Mouse (Mus musculus) Patski (cell line): ENCODE results near the gene Rps6kc1. TPM values are rescaled to one million over a fixed set of nuclear protein-coding genes. Genes with fewer than 3 reads are reported as not detected.

Experiments
- ATAC-seq: fragments of 100-300 bp; one replicate; pipeline ENCODE4 v1.8.0; 2021
- CTCF ChIA-PET: fragments of 350-600 bp; sonication (Branson Sonifier 250); formaldehyde crosslinking; loops from one replicate; lab custom pipeline; 2022; ENCODE audit warnings: inconsistent platforms; lab: Charles Lee
- POLR2A ChIA-PET: fragments of 350-600 bp; sonication (Branson Sonifier 250); formaldehyde crosslinking; loops from one replicate; lab custom pipeline; 2022; ENCODE audit warnings: antibody characterized with exemption, inconsistent platforms; lab: Charles Lee
- DNase-seq: peaks from one replicate; pipeline ENCODE4 v3.0.0-alpha.2; 2011; ENCODE audit warnings: low read depth, low spot score
- H3K27me3 ChIP-seq: fragments of 371-371 bp; one replicate; pipeline ENCODE4 v1.5.1; 2021
- CTCF ChIP-seq: fragments of 100-300 bp; IDR thresholded peaks from one replicate; pipeline ENCODE4 v1.5.1; 2021
- in situ Hi-C: fragments of 300-500 bp; cut with MboI; formaldehyde crosslinking; loops from 3 replicates; pipeline ENCODE4 v1.11.1; 2018; ENCODE audit warnings: low pct_unique_long_range_greater_than_20kb, mixed read lengths
- polyA plus RNA-seq: library from polyadenylated mRNA; unstranded; gene quantifications from one replicate; pipeline ENCODE4 v1.2.3, GENCODE M21; 2021

The Rps6kc1 gene
- polyA plus RNA-seq, 1 experiment from 2014 or later: 16.5 TPM

DNA sequence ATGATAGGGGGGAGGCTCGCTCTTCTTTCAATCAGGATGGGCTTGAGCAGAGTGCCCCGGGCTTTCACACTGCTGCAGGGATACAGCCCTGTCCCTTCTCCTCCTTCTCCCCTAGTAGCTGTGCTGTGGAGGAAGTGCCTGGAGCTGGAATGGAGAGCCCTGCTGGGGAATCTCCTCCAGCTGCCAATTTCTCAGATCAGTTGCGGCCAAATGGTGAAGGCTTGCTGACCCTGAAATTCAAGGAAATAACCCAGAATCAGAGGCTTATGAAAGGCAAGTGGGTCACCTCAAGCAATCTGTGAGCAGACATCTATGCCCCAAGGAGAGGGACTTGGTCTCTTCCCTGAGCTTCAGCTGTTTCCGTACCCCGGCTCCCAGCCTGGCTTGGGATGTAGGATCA lies 170.1 kb downstream of the Rps6kc1 start:
- ChIA-PET CTCF (no interaction called here), POLR2A (no interaction called here)
- peaks cover 33% of the 10 kb centered on the region for H3K27me3 ChIP-seq
- ATAC-seq (no peak), DNase-seq (no peak)
- in situ Hi-C loops: no loop called here
- TF ChIP-seq CTCF: no peak

- ATAC-seq: no peak
- in situ Hi-C loops: no loop called here
- POLR2A ChIA-PET: no interaction called here
- CTCF ChIA-PET: no interaction called here
- DNase-seq: no peak
- H3K27me3 ChIP-seq: peaks cover 36% of the 10 kb centered on the region
- no peak for TF ChIP-seq CTCF
Observed at GRCm38 (mm10) chr1:190732803-190733202, 178.8 kb downstream of the Rps6kc1 start.

DNA sequence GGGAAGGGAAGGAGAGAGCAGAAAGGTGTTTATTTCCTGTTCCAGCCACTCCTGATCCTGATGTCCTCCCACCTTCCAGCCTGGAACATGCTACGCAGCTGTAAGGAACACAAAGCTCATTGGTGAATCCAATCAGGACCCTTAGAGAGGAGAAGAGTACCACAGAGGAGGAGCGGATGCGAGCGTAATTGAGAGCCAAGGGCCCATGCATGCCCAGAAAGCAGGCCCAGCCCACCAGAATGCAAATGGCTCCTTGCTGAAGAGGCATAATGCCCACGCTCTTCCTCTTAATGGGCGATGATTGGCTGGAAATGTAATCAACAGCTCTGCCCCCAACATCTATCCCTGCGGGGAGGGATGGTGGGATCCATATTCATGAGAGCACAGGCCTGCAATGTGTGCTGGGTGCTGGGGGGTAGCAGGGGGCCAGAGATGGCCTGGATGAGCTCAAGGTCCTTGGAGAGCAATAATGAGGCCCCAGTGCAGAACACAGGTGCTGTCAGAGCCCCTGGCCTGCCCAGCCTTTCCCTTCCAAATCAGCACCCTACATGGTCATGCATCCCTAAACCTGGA lies 182.0 kb downstream of the Rps6kc1 start:
- no peak for ATAC-seq
- POLR2A ChIA-PET: no interaction called here
- no peak for DNase-seq
- in situ Hi-C loops: no loop called here
- CTCF ChIA-PET: no interaction called here
- peaks cover 35% of the 10 kb centered on the region for H3K27me3 ChIP-seq
- no peak for TF ChIP-seq CTCF

GRCm38 (mm10) chr1:190728111-190728651 lies 183.4 kb downstream of the Rps6kc1 start:
- no peak for TF ChIP-seq CTCF
- POLR2A ChIA-PET: no interaction called here
- peaks cover 31% of the 10 kb centered on the region for H3K27me3 ChIP-seq
- ATAC-seq (no peak), DNase-seq (no peak)
- CTCF ChIA-PET: no interaction called here
- in situ Hi-C loops: no loop called here

DNA sequence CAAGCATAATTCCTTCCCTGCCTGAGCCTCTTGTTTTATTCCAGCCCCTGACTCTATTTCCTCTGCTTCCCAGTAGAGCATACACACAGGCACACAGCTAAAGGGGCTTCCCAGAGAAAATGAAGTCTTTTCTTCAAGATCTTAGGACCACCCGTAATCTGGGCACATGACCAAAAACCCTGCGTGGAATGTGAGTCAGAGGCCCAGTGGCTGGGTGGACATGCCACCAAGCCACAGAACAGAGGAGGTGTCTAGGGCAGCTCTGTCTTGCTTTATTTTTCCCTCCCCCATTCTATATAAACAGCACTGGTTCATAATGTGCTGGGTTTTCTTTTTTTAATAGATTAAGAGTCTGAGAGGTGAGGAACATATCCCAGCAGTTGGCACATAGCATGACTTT lies 184.2 kb downstream of the Rps6kc1 start:
- ChIA-PET CTCF (no interaction called here), POLR2A (no interaction called here)
- no peak for ATAC-seq
- TF ChIP-seq CTCF: no peak
- peaks cover 35% of the 10 kb centered on the region for H3K27me3 ChIP-seq
- in situ Hi-C loops: no loop called here
- no peak for DNase-seq

DNA sequence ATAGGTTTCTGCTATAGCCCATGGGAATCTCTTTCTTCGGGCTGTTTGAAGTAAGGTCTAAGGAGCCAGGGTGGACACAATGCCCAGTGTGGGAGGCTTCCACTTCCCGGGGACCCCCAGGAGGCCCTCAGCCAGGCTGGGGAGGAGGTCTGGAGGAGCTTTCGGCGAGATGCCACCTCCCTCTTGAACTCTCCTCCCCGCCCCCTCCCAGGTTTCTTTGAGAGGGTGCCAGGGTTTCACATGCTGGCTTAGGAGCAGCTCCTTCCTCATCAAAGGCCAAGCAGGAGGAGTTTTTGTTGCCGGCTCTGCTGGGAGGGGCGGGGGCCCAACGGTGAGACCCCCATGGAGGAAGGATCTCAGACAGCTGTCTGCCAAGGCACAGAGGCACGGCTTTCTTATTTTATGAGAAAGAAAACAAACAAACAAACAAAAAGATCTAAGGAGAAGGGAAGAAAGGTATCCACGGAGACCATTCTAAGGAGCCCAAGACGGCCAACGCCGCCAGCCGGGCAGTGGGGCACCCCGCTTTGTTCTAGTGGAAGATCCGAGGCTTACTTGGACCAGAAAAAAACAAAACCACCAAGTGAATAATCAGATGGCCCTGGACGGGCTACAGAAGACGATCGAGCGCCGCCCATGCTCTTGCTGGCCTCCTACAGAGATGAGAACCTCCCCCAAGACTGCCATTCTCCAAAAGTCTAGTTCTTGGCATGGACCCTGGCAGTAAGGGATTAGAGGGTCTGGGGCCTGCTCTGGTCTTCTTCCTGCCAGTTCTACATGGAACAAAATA lies 186.8 kb downstream of the Rps6kc1 start:
- ChIA-PET CTCF (no interaction called here), POLR2A (no interaction called here)
- peaks cover 31% of the 10 kb centered on the region for H3K27me3 ChIP-seq
- in situ Hi-C loops: loop anchor here (25.0 kb wide), 1 partner anchor 1513 kb away; no protein-coding TSS in a partner anchor
- TF ChIP-seq CTCF: no peak
- no peak for ATAC-seq
- DNase-seq: no peak

- CTCF ChIA-PET: no interaction called here
- DNase-seq (no peak), ATAC-seq (no peak)
- TF ChIP-seq CTCF: no peak
- in situ Hi-C loops: loop anchor here (25.0 kb wide), 1 partner anchor 1513 kb away; no protein-coding TSS in a partner anchor
- H3K27me3 ChIP-seq: peaks cover 24% of the 10 kb centered on the region
- POLR2A ChIA-PET: no interaction called here
Observed at GRCm38 (mm10) chr1:190723926-190724430, 187.6 kb downstream of the Rps6kc1 start.

GRCm38 (mm10) chr1:190713848-190714247 lies 197.7 kb downstream of the Rps6kc1 start:
- CTCF ChIA-PET: no interaction called here
- TF ChIP-seq CTCF: no peak
- peaks cover 16% of the 10 kb centered on the region for H3K27me3 ChIP-seq
- ATAC-seq (no peak), DNase-seq (no peak)
- in situ Hi-C loops: loop anchor here (25.0 kb wide), 1 partner anchor 1523 kb away; no protein-coding TSS in a partner anchor
- POLR2A ChIA-PET: no interaction called here

GRCm38 (mm10) chr1:190697576-190697975 lies 214.0 kb downstream of the Rps6kc1 start:
- no peak for TF ChIP-seq CTCF
- in situ Hi-C loops: no loop called here
- CTCF ChIA-PET: no interaction called here
- POLR2A ChIA-PET: no interaction called here
- no peak for ATAC-seq
- H3K27me3 ChIP-seq: peaks cover 26% of the 10 kb centered on the region
- no peak for DNase-seq

- ChIA-PET CTCF (no interaction called here), POLR2A (no interaction called here)
- H3K27me3 ChIP-seq: peaks cover 38% of the 10 kb centered on the region
- no peak for TF ChIP-seq CTCF
- in situ Hi-C loops: no loop called here
- no peak for ATAC-seq
- no peak for DNase-seq
Observed at GRCm38 (mm10) chr1:190695589-190695988, 216.0 kb downstream of the Rps6kc1 start.
